Mouse (Mus musculus) cerebellum, adult (tissue): Measurements from ENCODE around the gene Cradd.

ENCODE experiments used
- ATAC-seq: cut with Nextera tagmentation; 2 replicates; pipeline ENCODE4 v1.9.2; 2017; ENCODE audit warnings: mild to moderate bottlenecking, moderate library complexity, mixed read lengths; ENCODE audit not compliant: insufficient number of reproducible peaks, low FRiP score, low TSS enrichment

Gene Cradd

GRCm38 (mm10) chr10:95323393-95324277 lies at the start of gene Cradd:
TSS of gene Cradd (minus strand) at chr10:95324133.
- peak; percentile 79 for ATAC-seq

GRCm38 (mm10) chr10:95373340-95373739 lies 49.4 kb upstream of the Cradd start:
- no peak for ATAC-seq

GRCm38 (mm10) chr10:95371942-95372341 lies 48.0 kb upstream of the Cradd start:
- no peak for ATAC-seq

- no peak for ATAC-seq
Measured at GRCm38 (mm10) chr10:95369190-95369589, 45.3 kb upstream of the Cradd start.

- no peak for ATAC-seq
Measured at GRCm38 (mm10) chr10:95368151-95368550, 44.2 kb upstream of the Cradd start.

- no peak for ATAC-seq
Measured at GRCm38 (mm10) chr10:95367661-95368089, 43.7 kb upstream of the Cradd start.

GRCm38 (mm10) chr10:95367241-95367640 lies 43.3 kb upstream of the Cradd start:
- no peak for ATAC-seq

- no peak for ATAC-seq
Measured at GRCm38 (mm10) chr10:95362326-95362725, 38.4 kb upstream of the Cradd start.

GRCm38 (mm10) chr10:95361260-95361841 lies 37.4 kb upstream of the Cradd start:
- ATAC-seq: no peak

GRCm38 (mm10) chr10:95360048-95360447 lies 36.1 kb upstream of the Cradd start:
- ATAC-seq: no peak

- no peak for ATAC-seq
Measured at GRCm38 (mm10) chr10:95357721-95358120, 33.8 kb upstream of the Cradd start.

GRCm38 (mm10) chr10:95356711-95357110 lies 32.8 kb upstream of the Cradd start:
- no peak for ATAC-seq

- 0 out of 2 replicates have a peak, but pooled peaks have one; percentile 52 for ATAC-seq
Measured at GRCm38 (mm10) chr10:95355678-95356268, 31.8 kb upstream of the Cradd start.

- no peak for ATAC-seq
Measured at GRCm38 (mm10) chr10:95354673-95355072, 30.7 kb upstream of the Cradd start.

GRCm38 (mm10) chr10:95354047-95354446 lies 30.1 kb upstream of the Cradd start:
- no peak for ATAC-seq

- no peak for ATAC-seq
Measured at GRCm38 (mm10) chr10:95348457-95348856, 24.5 kb upstream of the Cradd start.

- ATAC-seq: no peak
Measured at GRCm38 (mm10) chr10:95347776-95348175, 23.8 kb upstream of the Cradd start.

GRCm38 (mm10) chr10:95342833-95343590 lies 19.1 kb upstream of the Cradd start:
- ATAC-seq: no peak

- ATAC-seq: no peak
Measured at GRCm38 (mm10) chr10:95340676-95341075, 16.7 kb upstream of the Cradd start.

GRCm38 (mm10) chr10:95337589-95337988 lies 13.7 kb upstream of the Cradd start:
- ATAC-seq: no peak
